Mouse (Mus musculus) C2C12 (cell line): ENCODE measurements around the gene Syna. TPM values are rescaled to one million over a fixed set of nuclear protein-coding genes. Genes with fewer than 3 reads are reported as not detected.

ENCODE experiments used
- H3K27me3 ChIP-seq: one replicate; pipeline ENCODE4 v1.6.1; 2011; ENCODE audit not compliant: control insufficient read depth, insufficient read depth, insufficient read length
- H3K36me3 ChIP-seq: one replicate; pipeline ENCODE4 v1.6.1; 2011; ENCODE audit not compliant: control insufficient read depth, insufficient read depth
- H3K4me3 ChIP-seq: one replicate; pipeline ENCODE4 v1.5.1; 2011; ENCODE audit warnings: mild to moderate bottlenecking, control low read depth; ENCODE audit not compliant: poor library complexity, insufficient read depth, severe bottlenecking
- H3K79me2 ChIP-seq: one replicate; pipeline ENCODE4 v1.6.1; 2011; ENCODE audit not compliant: control insufficient read depth, insufficient read depth
- H3K79me3 ChIP-seq: one replicate; pipeline ENCODE4 v1.6.1; 2011; ENCODE audit warnings: low read depth, control low read depth
- H3ac ChIP-seq: one replicate; pipeline ENCODE3; 2011; ENCODE audit warnings: low read depth; ENCODE audit not compliant: control insufficient read depth, insufficient read length
- CEBPB ChIP-seq: IDR thresholded peaks from one replicate; pipeline ENCODE4 v1.6.1; 2011; ENCODE audit warnings: low read depth, mild to moderate bottlenecking, control low read depth, moderate library complexity
- CTCF ChIP-seq: IDR thresholded peaks from one replicate; pipeline ENCODE4 v1.5.1; 2011; ENCODE audit not compliant: control insufficient read depth, insufficient read depth, insufficient read length
- FOSL1 ChIP-seq: IDR thresholded peaks from one replicate; pipeline ENCODE4 v1.8.0; 2011; ENCODE audit warnings: mild to moderate bottlenecking, low read length; ENCODE audit not compliant: poor library complexity, insufficient read depth, severe bottlenecking
- MAX ChIP-seq: IDR thresholded peaks from one replicate; pipeline ENCODE4 v1.6.1; 2011; ENCODE audit warnings: mild to moderate bottlenecking, control low read depth
- MYOD1 ChIP-seq: IDR thresholded peaks from one replicate; pipeline ENCODE4 v1.6.1; 2011; ENCODE audit warnings: low read depth; ENCODE audit not compliant: control insufficient read depth, insufficient read length
- MYOG ChIP-seq: IDR thresholded peaks from one replicate; pipeline ENCODE4 v1.6.1; 2011; ENCODE audit not compliant: control insufficient read depth, insufficient read length; ENCODE audit errors: extremely low read depth
- USF1 ChIP-seq: IDR thresholded peaks from one replicate; pipeline ENCODE4 v1.6.1; 2011; ENCODE audit warnings: low read depth, mild to moderate bottlenecking, control low read depth, moderate library complexity
- microRNA-seq: library from miRNA; unstranded; fragments of <30 nt; microRNA quantifications from one replicate; pipeline ENCODE4, GENCODE M21; 2019; ENCODE audit warnings: borderline microRNAs expressed
- polyA plus RNA-seq: library from polyadenylated mRNA; unstranded; fragments of >200 nt; fragmentation: generic; extraction: Trizol; gene quantifications from one replicate; pipeline ENCODE4 v1.2.1, GENCODE M21; 2012; ENCODE audit warnings: missing spikeins

Syna gene
- polyA plus RNA-seq, 1 experiment, result 0.11 TPM

- Histone ChIP-seq H3K27me3 (no peaks in the 10 kb centered on the region), H3K79me3 (no peaks in the 10 kb centered on the region), H3ac (no peak overlapping the region), H3K79me2 (no peaks in the 10 kb centered on the region), H3K36me3 (peaks cover 8% of the 10 kb centered on the region), H3K4me3 (no peak overlapping the region)
- TF ChIP-seq CEBPB, result no peak
- TF ChIP-seq MYOG, result no peak
- no peak for TF ChIP-seq CTCF
- TF ChIP-seq USF1, result no peak
- TF ChIP-seq MYOD1, result no peak
- no peak for TF ChIP-seq FOSL1
- no peak for TF ChIP-seq MAX
These were observed 38.2 kb downstream of the Syna start for GRCm38 (mm10) chr5:134521806-134522205.

GRCm38 (mm10) chr5:134521131-134521530 is 38.8 kb downstream of the Syna start:
- no peak overlapping the region for H3K4me3 ChIP-seq
- H3K79me2 ChIP-seq, result no peaks in the 10 kb centered on the region
- no peak overlapping the region for H3ac ChIP-seq
- TF ChIP-seq MAX (no peak), CTCF (no peak), MYOG (no peak), MYOD1 (no peak), CEBPB (no peak), USF1 (no peak), FOSL1 (no peak)
- no peaks in the 10 kb centered on the region for H3K79me3 ChIP-seq
- no peaks in the 10 kb centered on the region for H3K27me3 ChIP-seq
- peaks cover 15% of the 10 kb centered on the region for H3K36me3 ChIP-seq

- H3K79me3 ChIP-seq, result no peaks in the 10 kb centered on the region
- peaks cover 18% of the 10 kb centered on the region for H3K36me3 ChIP-seq
- H3K27me3 ChIP-seq, result no peaks in the 10 kb centered on the region
- no peaks in the 10 kb centered on the region for H3K79me2 ChIP-seq
- no peak overlapping the region for H3ac ChIP-seq
- TF ChIP-seq USF1 (no peak), MYOD1 (no peak), MYOG (no peak)
- no peak overlapping the region for H3K4me3 ChIP-seq
These were observed 39.9 kb downstream of the Syna start for GRCm38 (mm10) chr5:134520120-134520519.

GRCm38 (mm10) chr5:134519471-134519870 is 40.5 kb downstream of the Syna start:
- peaks cover 25% of the 10 kb centered on the region for H3K36me3 ChIP-seq
- no peak overlapping the region for H3ac ChIP-seq
- no peak overlapping the region for H3K4me3 ChIP-seq
- H3K27me3 ChIP-seq, result no peaks in the 10 kb centered on the region
- H3K79me3 ChIP-seq, result no peaks in the 10 kb centered on the region
- TF ChIP-seq CTCF, result no peak
- no peak for TF ChIP-seq MYOD1
- TF ChIP-seq CEBPB, result no peak
- no peak for TF ChIP-seq FOSL1
- no peak for TF ChIP-seq MYOG
- TF ChIP-seq MAX, result no peak
- TF ChIP-seq USF1, result no peak
- no peaks in the 10 kb centered on the region for H3K79me2 ChIP-seq

GRCm38 (mm10) chr5:134512086-134512485 is 47.9 kb downstream of the Syna start:
- TF ChIP-seq MYOD1 (no peak), MYOG (no peak), CTCF (no peak), USF1 (no peak), CEBPB (no peak), FOSL1 (no peak), MAX (no peak)
- no peak overlapping the region for H3K4me3 ChIP-seq

GRCm38 (mm10) chr5:134510266-134510665 is 49.7 kb downstream of the Syna start:
- no peaks in the 10 kb centered on the region for H3K27me3 ChIP-seq
- no peaks in the 10 kb centered on the region for H3K79me3 ChIP-seq
- TF ChIP-seq CEBPB (no peak), MAX (no peak), MYOG (no peak), USF1 (no peak), MYOD1 (no peak), CTCF (no peak), FOSL1 (no peak)
- peaks cover 23% of the 10 kb centered on the region for H3K36me3 ChIP-seq
- no peak overlapping the region for H3K4me3 ChIP-seq
- no peaks in the 10 kb centered on the region for H3K79me2 ChIP-seq
- no peak overlapping the region for H3ac ChIP-seq

More at GRCm38 (mm10) chr5:134512086-134512485, 47.9 kb downstream of the Syna start:
- Histone ChIP-seq H3ac (no peak overlapping the region), H3K27me3 (no peaks in the 10 kb centered on the region), H3K36me3 (peaks cover 34% of the 10 kb centered on the region), H3K79me3 (no peaks in the 10 kb centered on the region), H3K79me2 (no peaks in the 10 kb centered on the region)

- Histone ChIP-seq H3ac (no peak overlapping the region), H3K79me3 (no peaks in the 10 kb centered on the region), H3K79me2 (no peaks in the 10 kb centered on the region), H3K36me3 (peaks cover 16% of the 10 kb centered on the region), H3K4me3 (no peak overlapping the region), H3K27me3 (no peaks in the 10 kb centered on the region)
- TF ChIP-seq FOSL1 (no peak), MAX (no peak), CEBPB (no peak), MYOD1 (no peak), MYOG (no peak), USF1 (no peak), CTCF (no peak)
These were observed 51.0 kb downstream of the Syna start for GRCm38 (mm10) chr5:134508965-134509364.

Small RNA genes lying within 50 kb of the gene (microRNA-seq; reads per million reads assigned to microRNA genes)
- gene Mir7228, result not detected

Other genes with a start within 250 kb of the Syna start
- gene Gtf2i, start 245.4 kb downstream of the Syna start, polyA plus RNA-seq, result 75.9 TPM
- gene Gtf2ird1, start 103.5 kb downstream of the Syna start, polyA plus RNA-seq, result 48.6 TPM
- gene Clip2, start 7.7 kb downstream of the Syna start, polyA plus RNA-seq, result 15.7 TPM
- gene Rfc2, start 21.2 kb upstream of the Syna start, polyA plus RNA-seq, result 140 TPM
- gene Lat2, start 54.9 kb upstream of the Syna start, polyA plus RNA-seq, result 0.61 TPM
- 427 TPM for gene Eif4h, start 79.3 kb upstream of the Syna start, polyA plus RNA-seq
- 32.2 TPM for gene Limk1, start 128.4 kb upstream of the Syna start, polyA plus RNA-seq
- gene Eln, start 187.2 kb upstream of the Syna start, polyA plus RNA-seq, result not detected